Mouse (Mus musculus): ENCODE data around the gene Rasgrf1. TPM values are rescaled to one million over a fixed set of nuclear protein-coding genes. Genes with fewer than 3 reads are reported as not detected.

The Rasgrf1 gene
- polyA plus RNA-seq (2014; fragmentation: Nextera tagmentation; extraction: Ambion mirVana) = 0.08 and 0.14 TPM in 2 replicates

- peak within 1 kb of the TSS; percentile 86 for H3K4me2 ChIP-seq (ENCODE audit: low read depth, severe bottlenecking)
- H3K4me1 ChIP-seq (ENCODE audit: control insufficient read depth, insufficient read depth, low read length) = peaks cover 4% of the 10 kb centered on the region
- peaks cover 75% of the 10 kb centered on the region for H3K27me3 ChIP-seq (ENCODE audit: control insufficient read depth, insufficient read depth, low read length)
- no peak within 1 kb of the TSS for H3K9ac ChIP-seq (ENCODE audit: low read length)
- no peaks in the 10 kb centered on the region for H3K36me3 ChIP-seq (ENCODE audit: control insufficient read depth, insufficient read depth, low read length)
- WGBS = under 1% methylated on average over 61 of the region's 64 CpGs
- DNase-seq (ENCODE audit: low spot score) (peak; percentile 77), ATAC-seq (ENCODE audit: insufficient number of reproducible peaks, low FRiP score, low TSS enrichment, low read depth) (peak; percentile 62; the same call in 1 of the 2 replicates)
- no peaks in the 10 kb centered on the region for H3K9me3 ChIP-seq (ENCODE audit: control insufficient read depth, low read length)
- no peak within 1 kb of the TSS for H3K27ac ChIP-seq (replicated peaks; ENCODE audit: low read depth, low read length)
- peak within 1 kb of the TSS; percentile 43 for H3K4me3 ChIP-seq (ENCODE audit: low read depth, low read length)
Measured at GRCm38 (mm10) chr9:89909131-89910010, at the start of gene Rasgrf1. Gene Rasgrf1, plus strand, starts transcription at chr9:89909908.

- no peaks in the 10 kb centered on the region for H3K4me1 ChIP-seq (ENCODE audit: control insufficient read depth, insufficient read depth, low read length)
- no peak overlapping the region for H3K27ac ChIP-seq (replicated peaks; ENCODE audit: low read depth, low read length)
- no peaks in the 10 kb centered on the region for H3K27me3 ChIP-seq (ENCODE audit: control insufficient read depth, insufficient read depth, low read length)
- no peaks in the 10 kb centered on the region for H3K36me3 ChIP-seq (ENCODE audit: control insufficient read depth, insufficient read depth, low read length)
- 74% methylated on average over 11 of the region's 11 CpGs for WGBS
- no peak for DNase-seq (ENCODE audit: low spot score)
- H3K9me3 ChIP-seq (ENCODE audit: control insufficient read depth, low read length) = no peaks in the 10 kb centered on the region
- H3K9ac ChIP-seq (ENCODE audit: low read length) = no peak overlapping the region
- H3K4me2 ChIP-seq (ENCODE audit: low read depth, severe bottlenecking) = no peak overlapping the region
- ATAC-seq (ENCODE audit: insufficient number of reproducible peaks, low FRiP score, low TSS enrichment, low read depth) = no peak
- H3K4me3 ChIP-seq (ENCODE audit: low read depth, low read length) = no peak overlapping the region
Measured at GRCm38 (mm10) chr9:89860145-89860544, 49.6 kb upstream of the Rasgrf1 start.

- Histone ChIP-seq H3K27me3 (ENCODE audit: control insufficient read depth, insufficient read depth, low read length) (no peaks in the 10 kb centered on the region), H3K27ac (replicated peaks; ENCODE audit: low read depth, low read length) (no peak overlapping the region), H3K4me3 (ENCODE audit: low read depth, low read length) (no peak overlapping the region), H3K9me3 (ENCODE audit: control insufficient read depth, low read length) (no peaks in the 10 kb centered on the region), H3K4me2 (ENCODE audit: low read depth, severe bottlenecking) (no peak overlapping the region), H3K9ac (ENCODE audit: low read length) (no peak overlapping the region), H3K36me3 (ENCODE audit: control insufficient read depth, insufficient read depth, low read length) (no peaks in the 10 kb centered on the region), H3K4me1 (ENCODE audit: control insufficient read depth, insufficient read depth, low read length) (no peaks in the 10 kb centered on the region)
- DNase-seq (ENCODE audit: low spot score) = no peak
- 72% methylated on average over 6 of the region's 6 CpGs for WGBS
- no peak for ATAC-seq (ENCODE audit: insufficient number of reproducible peaks, low FRiP score, low TSS enrichment, low read depth)
Measured at GRCm38 (mm10) chr9:89860584-89860983, 49.1 kb upstream of the Rasgrf1 start.

- no peak for DNase-seq (ENCODE audit: low spot score)
- Histone ChIP-seq H3K4me1 (ENCODE audit: control insufficient read depth, insufficient read depth, low read length) (no peaks in the 10 kb centered on the region), H3K27ac (replicated peaks; ENCODE audit: low read depth, low read length) (no peak overlapping the region), H3K4me2 (ENCODE audit: low read depth, severe bottlenecking) (no peak overlapping the region), H3K9me3 (ENCODE audit: control insufficient read depth, low read length) (no peaks in the 10 kb centered on the region), H3K36me3 (ENCODE audit: control insufficient read depth, insufficient read depth, low read length) (no peaks in the 10 kb centered on the region), H3K27me3 (ENCODE audit: control insufficient read depth, insufficient read depth, low read length) (peaks cover 28% of the 10 kb centered on the region), H3K9ac (ENCODE audit: low read length) (no peak overlapping the region), H3K4me3 (ENCODE audit: low read depth, low read length) (no peak overlapping the region)
- 49% methylated on average over 4 of the region's 4 CpGs for WGBS
- no peak for ATAC-seq (ENCODE audit: insufficient number of reproducible peaks, low FRiP score, low TSS enrichment, low read depth)
Measured at GRCm38 (mm10) chr9:89867141-89867540, 42.6 kb upstream of the Rasgrf1 start.

- Histone ChIP-seq H3K36me3 (ENCODE audit: control insufficient read depth, insufficient read depth, low read length) (no peaks in the 10 kb centered on the region), H3K4me1 (ENCODE audit: control insufficient read depth, insufficient read depth, low read length) (no peaks in the 10 kb centered on the region), H3K27ac (replicated peaks; ENCODE audit: low read depth, low read length) (no peak overlapping the region), H3K9me3 (ENCODE audit: control insufficient read depth, low read length) (no peaks in the 10 kb centered on the region), H3K4me3 (ENCODE audit: low read depth, low read length) (no peak overlapping the region), H3K9ac (ENCODE audit: low read length) (no peak overlapping the region), H3K4me2 (ENCODE audit: low read depth, severe bottlenecking) (peak overlapping the region; percentile 4; the same call in 1 of the 2 replicates), H3K27me3 (ENCODE audit: control insufficient read depth, insufficient read depth, low read length) (peaks cover 31% of the 10 kb centered on the region)
- ATAC-seq (ENCODE audit: insufficient number of reproducible peaks, low FRiP score, low TSS enrichment, low read depth) (peak; percentile 54; the same call in 1 of the 2 replicates), DNase-seq (ENCODE audit: low spot score) (peak; percentile 69)
- WGBS = 2% methylated on average over 16 of the region's 16 CpGs
Measured at GRCm38 (mm10) chr9:89868093-89868729, 41.5 kb upstream of the Rasgrf1 start.

GRCm38 (mm10) chr9:89869594-89869993 is 40.1 kb upstream of the Rasgrf1 start:
- H3K9ac ChIP-seq (ENCODE audit: low read length) = no peak overlapping the region
- no peaks in the 10 kb centered on the region for H3K36me3 ChIP-seq (ENCODE audit: control insufficient read depth, insufficient read depth, low read length)
- DNase-seq (ENCODE audit: low spot score) = no peak
- H3K27me3 ChIP-seq (ENCODE audit: control insufficient read depth, insufficient read depth, low read length) = peaks cover 43% of the 10 kb centered on the region
- ATAC-seq (ENCODE audit: insufficient number of reproducible peaks, low FRiP score, low TSS enrichment, low read depth) = no peak
- WGBS = 12% methylated on average over 2 of the region's 2 CpGs
- H3K4me3 ChIP-seq (ENCODE audit: low read depth, low read length) = no peak overlapping the region
- H3K4me2 ChIP-seq (ENCODE audit: low read depth, severe bottlenecking) = no peak overlapping the region
- no peaks in the 10 kb centered on the region for H3K4me1 ChIP-seq (ENCODE audit: control insufficient read depth, insufficient read depth, low read length)
- no peaks in the 10 kb centered on the region for H3K9me3 ChIP-seq (ENCODE audit: control insufficient read depth, low read length)
- H3K27ac ChIP-seq (replicated peaks; ENCODE audit: low read depth, low read length) = no peak overlapping the region

- Histone ChIP-seq H3K9ac (ENCODE audit: low read length) (no peak overlapping the region), H3K4me3 (ENCODE audit: low read depth, low read length) (no peak overlapping the region), H3K4me2 (ENCODE audit: low read depth, severe bottlenecking) (no peak overlapping the region), H3K9me3 (ENCODE audit: control insufficient read depth, low read length) (no peaks in the 10 kb centered on the region), H3K36me3 (ENCODE audit: control insufficient read depth, insufficient read depth, low read length) (no peaks in the 10 kb centered on the region), H3K27me3 (ENCODE audit: control insufficient read depth, insufficient read depth, low read length) (peaks cover 51% of the 10 kb centered on the region), H3K27ac (replicated peaks; ENCODE audit: low read depth, low read length) (no peak overlapping the region), H3K4me1 (ENCODE audit: control insufficient read depth, insufficient read depth, low read length) (no peaks in the 10 kb centered on the region)
- ATAC-seq (ENCODE audit: insufficient number of reproducible peaks, low FRiP score, low TSS enrichment, low read depth) = no peak
- WGBS = 5% methylated on average over 8 of the region's 8 CpGs
- DNase-seq (ENCODE audit: low spot score) = no peak
Measured at GRCm38 (mm10) chr9:89870531-89871150, 39.1 kb upstream of the Rasgrf1 start.

GRCm38 (mm10) chr9:89872137-89872536 is 37.6 kb upstream of the Rasgrf1 start:
- Histone ChIP-seq H3K4me1 (ENCODE audit: control insufficient read depth, insufficient read depth, low read length) (no peaks in the 10 kb centered on the region), H3K4me3 (ENCODE audit: low read depth, low read length) (no peak overlapping the region), H3K27ac (replicated peaks; ENCODE audit: low read depth, low read length) (no peak overlapping the region), H3K9ac (ENCODE audit: low read length) (no peak overlapping the region), H3K36me3 (ENCODE audit: control insufficient read depth, insufficient read depth, low read length) (no peaks in the 10 kb centered on the region), H3K9me3 (ENCODE audit: control insufficient read depth, low read length) (no peaks in the 10 kb centered on the region), H3K27me3 (ENCODE audit: control insufficient read depth, insufficient read depth, low read length) (peaks cover 57% of the 10 kb centered on the region), H3K4me2 (ENCODE audit: low read depth, severe bottlenecking) (no peak overlapping the region)
- DNase-seq (ENCODE audit: low spot score) (no peak), ATAC-seq (ENCODE audit: insufficient number of reproducible peaks, low FRiP score, low TSS enrichment, low read depth) (no peak)
- WGBS = 78% methylated on average over 6 of the region's 6 CpGs
